Mouse (Mus musculus): Measurements from ENCODE around the gene Batf. TPM values are rescaled to one million over a fixed set of nuclear protein-coding genes. Genes with fewer than 3 reads are reported as not detected.

Gene Batf
- 1.8 and 2.6 TPM in 2 replicates for polyA plus RNA-seq (2012; rRNA removed)

DNA sequence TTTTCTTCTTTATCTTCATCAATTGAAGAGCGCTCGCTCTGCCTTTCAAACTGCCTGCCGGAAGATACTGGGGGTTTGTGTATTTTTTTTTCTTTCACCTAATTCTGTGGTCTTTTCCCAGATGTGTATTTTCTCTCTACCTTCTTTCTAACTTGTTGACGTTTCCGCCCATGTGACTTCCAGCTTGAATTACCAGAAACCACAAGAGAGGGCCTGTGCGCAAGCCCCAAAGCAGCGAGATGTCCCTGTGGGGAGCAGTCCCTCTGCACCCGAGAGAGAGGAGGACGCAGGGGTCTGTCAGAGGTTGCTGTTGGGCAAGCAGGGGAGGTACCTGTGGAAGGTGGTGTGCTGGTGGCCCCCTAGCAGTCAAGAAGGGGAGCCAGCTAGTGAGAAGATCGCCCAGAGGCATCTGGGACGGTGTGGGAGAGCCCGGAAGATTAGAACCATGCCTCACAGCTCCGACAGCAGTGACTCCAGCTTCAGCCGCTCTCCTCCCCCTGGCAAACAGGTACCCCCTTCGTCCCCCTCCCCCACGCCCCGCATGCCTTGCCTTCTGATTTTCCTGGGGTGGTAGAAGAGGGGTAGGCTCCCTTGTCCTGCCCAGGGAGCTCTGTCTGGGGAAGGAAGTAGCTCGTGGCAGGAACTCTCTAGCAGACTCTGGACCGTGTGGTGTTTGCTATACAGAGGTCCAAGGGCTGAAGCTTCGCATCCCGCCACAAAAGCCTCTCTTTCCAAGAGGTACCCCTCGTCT is at the start of gene Batf:
Batf (plus strand) TSS at position 204 of the 751 bp plus-strand sequence.

DNA sequence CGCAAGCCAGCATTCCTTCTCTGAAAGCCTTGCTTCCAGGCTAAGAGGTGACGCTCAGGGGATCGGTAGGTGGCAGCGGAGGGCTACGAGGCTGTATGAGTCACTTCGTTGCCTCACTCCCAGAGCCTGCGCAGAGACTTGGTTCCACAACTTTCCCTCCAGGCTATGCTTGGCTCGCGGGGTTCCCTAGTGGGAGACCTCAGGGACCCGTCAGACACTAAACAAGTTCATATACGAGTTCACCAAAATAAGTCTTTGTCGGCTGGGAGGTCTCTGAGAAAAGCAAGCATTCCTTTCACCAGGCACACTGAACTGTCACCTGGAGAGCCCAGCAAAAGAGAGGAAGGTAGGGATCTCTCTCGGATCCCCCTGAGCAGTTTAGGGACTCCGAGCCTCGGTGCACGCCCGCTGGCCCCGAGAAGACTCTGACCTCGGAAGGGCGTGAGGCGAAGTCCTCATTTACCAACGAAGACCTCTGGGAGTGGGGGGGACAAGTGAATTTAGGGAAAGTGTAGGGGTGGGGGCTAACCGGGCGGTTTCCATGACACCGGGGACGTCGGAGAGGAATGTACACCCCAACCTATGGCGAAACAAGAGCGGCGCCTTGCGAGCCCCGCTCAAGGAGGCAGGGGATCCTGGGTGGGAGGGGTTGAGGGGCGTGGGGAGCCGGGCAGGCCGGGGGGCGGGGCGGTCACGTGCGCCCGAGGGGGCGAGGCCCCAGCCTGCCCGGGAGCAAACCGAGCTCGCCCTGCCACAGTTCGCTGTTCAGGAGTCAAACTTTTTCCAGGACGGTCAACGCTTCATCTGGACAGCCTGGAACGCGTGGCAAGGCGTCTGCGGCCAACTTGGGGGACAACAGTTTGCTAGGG is 59.6 kb downstream of the Batf start, which contains the start of gene Flvcr2:
Flvcr2 (plus strand) TSS at position 713 of the 869 bp plus-strand sequence.

Other genes with a start within 250 kb of the Batf start
- 0.76 and 1.7 TPM in 2 replicates for gene Fos, start 212.8 kb upstream of the Batf start, polyA plus RNA-seq (2012; rRNA removed)
- 8.2 and 8.7 TPM in 2 replicates for gene Jdp2, start 87.6 kb upstream of the Batf start, polyA plus RNA-seq (2012; rRNA removed)
- 0.97 and 1.3 TPM in 2 replicates for gene Flvcr2, start 59.9 kb downstream of the Batf start, polyA plus RNA-seq (2012; rRNA removed)
- 32.0 and 61.3 TPM in 2 replicates for gene Erg28, start 137.9 kb downstream of the Batf start, polyA plus RNA-seq (2012; rRNA removed)
- gene Ttll5, start 138.0 kb downstream of the Batf start, polyA plus RNA-seq (2012; rRNA removed): 13.3 and 15.4 TPM in 2 replicates